Mouse (Mus musculus) midbrain, embryonic 13.5 days (tissue): ENCODE data around the gene Kars. TPM values are rescaled to one million over a fixed set of nuclear protein-coding genes. Genes with fewer than 3 reads are reported as not detected.

Experiments used
- ATAC-seq: fragments of 200-750 bp; cut with Nextera tagmentation; 2 replicates; pipeline ENCODE4 v1.8.0; 2017; ENCODE audit warnings: mild to moderate bottlenecking, moderate TSS enrichment, moderate library complexity
- H3K27ac ChIP-seq: fragments of 300-500 bp; sonication (generic); 2 replicates; pipeline ENCODE4 v1.5.1; 2015; ENCODE audit warnings: inconsistent platforms, mild to moderate bottlenecking, moderate library complexity
- H3K27me3 ChIP-seq: fragments of 300-500 bp; sonication (generic); 2 replicates; pipeline ENCODE4 v1.6.1; 2015; ENCODE audit warnings: mild to moderate bottlenecking, inconsistent platforms
- H3K36me3 ChIP-seq: fragments of 300-500 bp; sonication (generic); 2 replicates; pipeline ENCODE4 v1.6.1; 2015; ENCODE audit warnings: mild to moderate bottlenecking, inconsistent platforms
- H3K4me1 ChIP-seq: fragments of 300-500 bp; sonication (generic); replicated peaks from 2 replicates; pipeline ENCODE4 v1.6.1; 2015; ENCODE audit warnings: inconsistent platforms
- H3K4me2 ChIP-seq: fragments of 300-500 bp; sonication (generic); replicated peaks from 2 replicates; pipeline ENCODE4 v1.6.1; 2015; ENCODE audit warnings: moderate library complexity, mild to moderate bottlenecking, inconsistent platforms
- H3K4me3 ChIP-seq: fragments of 300-500 bp; sonication (generic); replicated peaks from 2 replicates; pipeline ENCODE4 v1.5.1; 2015; ENCODE audit warnings: mild to moderate bottlenecking, inconsistent platforms
- H3K9ac ChIP-seq: fragments of 300-500 bp; sonication (generic); replicated peaks from 2 replicates; pipeline ENCODE4 v1.6.1; 2015; ENCODE audit warnings: mild to moderate bottlenecking, inconsistent platforms
- H3K9me3 ChIP-seq: fragments of 300-500 bp; sonication (generic); 2 replicates; pipeline ENCODE4 v1.6.1; 2016; ENCODE audit warnings: mild to moderate bottlenecking, inconsistent platforms
- WGBS: fragments of 180-500 bp; shearing (Covaris S2); methylation state at CpG from one replicate; pipeline ENCODE4 v1.1.7; 2015; 5-methylcytosine and 5-hydroxymethylcytosine counted together
- polyA plus RNA-seq: library from polyadenylated mRNA; unstranded; fragments of >200 nt; fragmentation: Nextera tagmentation; extraction: Ambion mirVana; gene quantifications from 2 replicates; pipeline ENCODE4 v1.2.1, GENCODE M21; 2015

Kars gene
- polyA plus RNA-seq, 1 experiment from 2014 or later = 171 TPM

- H3K27me3 ChIP-seq = no peaks in the 10 kb centered on the region
- 90% methylated on average over 2 of the region's 2 CpGs for WGBS
- H3K36me3 ChIP-seq = peaks cover 58% of the 10 kb centered on the region
- H3K4me3 ChIP-seq = no peak overlapping the region
- no peak overlapping the region for H3K27ac ChIP-seq
- no peak overlapping the region for H3K9ac ChIP-seq
- no peak overlapping the region for H3K4me2 ChIP-seq
- no peak for ATAC-seq
- no peaks in the 10 kb centered on the region for H3K4me1 ChIP-seq
- H3K9me3 ChIP-seq = no peaks in the 10 kb centered on the region
Measured at GRCm38 (mm10) chr8:111957231-111957630, 53.9 kb downstream of the Kars start.

DNA sequence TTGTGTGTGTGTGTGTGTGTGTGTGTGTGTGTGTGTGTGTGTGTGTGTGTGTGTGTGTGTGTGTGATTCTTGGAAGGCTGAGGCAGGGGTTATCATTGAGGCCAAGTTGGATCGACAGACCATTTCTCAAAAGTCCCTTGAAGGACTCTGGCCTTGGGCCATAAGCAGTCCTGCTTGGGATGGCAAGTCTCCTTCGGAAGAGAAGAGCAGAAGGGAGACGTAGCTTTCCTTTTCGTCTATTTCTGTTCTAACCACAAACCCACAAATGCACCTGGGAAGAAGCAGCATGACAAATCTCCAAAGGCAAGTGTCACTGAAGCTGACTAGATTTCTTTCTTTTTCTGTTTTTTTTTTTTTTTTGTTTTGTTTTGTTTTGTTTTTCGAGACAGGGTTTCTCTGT lies 55.2 kb downstream of the Kars start:
- Histone ChIP-seq H3K9ac (no peak overlapping the region), H3K27ac (no peak overlapping the region), H3K9me3 (no peaks in the 10 kb centered on the region), H3K4me1 (no peaks in the 10 kb centered on the region), H3K36me3 (peaks cover 70% of the 10 kb centered on the region), H3K4me3 (no peak overlapping the region), H3K4me2 (no peak overlapping the region), H3K27me3 (no peaks in the 10 kb centered on the region)
- 93% methylated on average over 5 of the region's 5 CpGs for WGBS
- ATAC-seq = no peak

DNA sequence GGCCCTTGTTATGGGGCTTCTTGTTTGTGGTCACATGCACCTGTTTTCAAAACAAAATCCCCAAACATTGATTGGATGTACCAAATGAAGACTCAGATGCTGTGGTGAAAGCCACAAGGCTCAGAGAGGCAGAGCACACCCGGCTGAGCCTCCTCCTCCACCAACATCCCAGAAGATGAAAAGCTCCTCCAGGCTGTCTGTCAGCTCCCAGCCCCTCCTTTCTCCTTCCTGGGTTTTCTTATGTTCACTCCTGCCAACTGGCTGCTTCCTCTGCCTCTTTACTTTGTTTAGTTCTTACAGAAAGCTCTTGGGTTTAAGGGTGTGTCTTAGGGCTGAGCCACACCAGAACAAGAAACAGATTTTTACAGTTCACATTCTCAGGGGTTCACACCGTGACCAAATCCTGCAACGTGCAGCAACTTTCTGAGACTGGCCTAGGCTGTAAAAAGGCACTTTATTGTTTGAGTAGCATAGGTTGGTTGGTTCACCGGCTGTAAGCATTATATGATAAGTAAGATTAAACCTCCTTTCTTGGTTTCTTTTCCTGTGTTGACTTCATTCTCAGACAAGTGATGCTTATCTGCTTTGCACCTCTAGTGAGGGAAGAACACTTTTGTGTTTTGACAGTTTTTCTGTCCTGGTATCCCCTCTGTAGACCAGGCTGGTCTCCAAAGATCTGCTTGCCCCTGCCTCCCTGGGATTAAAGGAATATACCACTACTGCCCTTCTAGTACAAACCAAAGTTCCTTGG lies 56.1 kb downstream of the Kars start:
- no peaks in the 10 kb centered on the region for H3K4me1 ChIP-seq
- H3K36me3 ChIP-seq = peaks cover 66% of the 10 kb centered on the region
- 91% methylated on average over 4 of the region's 4 CpGs for WGBS
- H3K4me3 ChIP-seq = no peak overlapping the region
- H3K9me3 ChIP-seq = no peaks in the 10 kb centered on the region
- H3K9ac ChIP-seq = no peak overlapping the region
- H3K4me2 ChIP-seq = no peak overlapping the region
- H3K27ac ChIP-seq = no peak overlapping the region
- no peak for ATAC-seq
- no peaks in the 10 kb centered on the region for H3K27me3 ChIP-seq

GRCm38 (mm10) chr8:111951936-111952335 lies 59.2 kb downstream of the Kars start:
- no peak overlapping the region for H3K27ac ChIP-seq
- no peaks in the 10 kb centered on the region for H3K4me1 ChIP-seq
- H3K4me3 ChIP-seq = no peak overlapping the region
- peaks cover 81% of the 10 kb centered on the region for H3K36me3 ChIP-seq
- no peak overlapping the region for H3K9ac ChIP-seq
- no peak overlapping the region for H3K4me2 ChIP-seq
- ATAC-seq = no peak
- no peaks in the 10 kb centered on the region for H3K27me3 ChIP-seq
- H3K9me3 ChIP-seq = no peaks in the 10 kb centered on the region
- 96% methylated on average over 5 of the region's 5 CpGs for WGBS

DNA sequence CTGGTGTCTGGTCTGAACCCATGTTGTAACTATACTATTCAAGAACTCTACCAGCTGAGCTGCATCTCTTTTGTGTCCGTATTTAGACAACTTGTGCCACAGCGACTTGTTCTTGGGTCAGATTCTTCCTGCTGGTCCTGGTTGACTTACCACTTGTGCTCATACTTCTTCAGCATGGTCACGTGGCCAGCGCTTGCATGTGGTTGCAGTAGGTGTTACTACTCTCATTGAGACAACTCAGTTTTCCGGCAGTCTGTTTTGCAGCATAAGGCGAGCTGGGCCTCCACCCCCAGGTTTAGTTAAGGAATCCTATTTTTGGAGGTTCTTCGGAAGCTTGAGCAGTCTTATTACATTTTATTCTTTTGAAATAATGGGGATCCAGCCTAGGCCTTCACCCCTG lies 59.8 kb downstream of the Kars start:
- WGBS = 97% methylated on average over 7 of the region's 7 CpGs
- H3K9me3 ChIP-seq = no peaks in the 10 kb centered on the region
- H3K9ac ChIP-seq = no peak overlapping the region
- no peak overlapping the region for H3K4me2 ChIP-seq
- no peak overlapping the region for H3K27ac ChIP-seq
- peaks cover 81% of the 10 kb centered on the region for H3K36me3 ChIP-seq
- no peak overlapping the region for H3K4me3 ChIP-seq
- H3K27me3 ChIP-seq = no peaks in the 10 kb centered on the region
- ATAC-seq = no peak
- H3K4me1 ChIP-seq = no peaks in the 10 kb centered on the region

- Histone ChIP-seq H3K36me3 (peaks cover 82% of the 10 kb centered on the region), H3K9ac (no peak overlapping the region), H3K27me3 (no peaks in the 10 kb centered on the region), H3K9me3 (no peaks in the 10 kb centered on the region), H3K4me3 (no peak overlapping the region), H3K4me2 (no peak overlapping the region), H3K4me1 (no peaks in the 10 kb centered on the region), H3K27ac (no peak overlapping the region)
- 95% methylated on average over 3 of the region's 3 CpGs for whole genome bisulfite sequencing
- no peak for ATAC-seq
Measured at GRCm38 (mm10) chr8:111950846-111951245, 60.3 kb downstream of the Kars start.

GRCm38 (mm10) chr8:111947954-111948353 lies 63.2 kb downstream of the Kars start:
- H3K27ac ChIP-seq = no peak overlapping the region
- H3K4me2 ChIP-seq = no peak overlapping the region
- no peak for ATAC-seq
- H3K4me1 ChIP-seq = no peaks in the 10 kb centered on the region
- no peak overlapping the region for H3K4me3 ChIP-seq
- 95% methylated on average over 8 of the region's 8 CpGs for WGBS
- no peaks in the 10 kb centered on the region for H3K27me3 ChIP-seq
- no peaks in the 10 kb centered on the region for H3K9me3 ChIP-seq
- H3K9ac ChIP-seq = no peak overlapping the region
- H3K36me3 ChIP-seq = peaks cover 82% of the 10 kb centered on the region

DNA sequence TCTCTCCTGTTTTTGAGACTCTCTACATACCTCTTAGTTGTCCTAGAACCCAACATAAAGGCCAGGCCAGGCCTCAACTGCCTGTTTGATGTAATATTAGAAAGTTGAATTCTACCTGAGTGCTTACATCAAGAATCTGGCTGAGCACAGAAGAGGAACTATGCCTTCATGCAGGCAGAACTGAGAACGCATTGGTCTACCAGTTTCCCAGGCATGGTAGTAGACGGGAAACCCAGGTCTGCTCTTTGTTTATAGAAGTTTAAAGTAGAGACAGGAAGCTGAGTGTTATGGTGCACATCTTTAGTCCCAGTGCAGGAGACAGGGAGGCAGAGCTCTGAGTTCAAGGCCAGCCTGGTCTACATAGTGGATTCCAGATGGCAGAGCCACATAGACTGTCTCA lies 64.0 kb downstream of the Kars start:
- H3K4me3 ChIP-seq = no peak overlapping the region
- 95% methylated on average over 2 of the region's 2 CpGs for WGBS
- peaks cover 2% of the 10 kb centered on the region for H3K4me1 ChIP-seq
- no peak for ATAC-seq
- no peak overlapping the region for H3K27ac ChIP-seq
- H3K9me3 ChIP-seq = no peaks in the 10 kb centered on the region
- no peaks in the 10 kb centered on the region for H3K27me3 ChIP-seq
- peaks cover 80% of the 10 kb centered on the region for H3K36me3 ChIP-seq
- H3K4me2 ChIP-seq = no peak overlapping the region
- H3K9ac ChIP-seq = no peak overlapping the region

DNA sequence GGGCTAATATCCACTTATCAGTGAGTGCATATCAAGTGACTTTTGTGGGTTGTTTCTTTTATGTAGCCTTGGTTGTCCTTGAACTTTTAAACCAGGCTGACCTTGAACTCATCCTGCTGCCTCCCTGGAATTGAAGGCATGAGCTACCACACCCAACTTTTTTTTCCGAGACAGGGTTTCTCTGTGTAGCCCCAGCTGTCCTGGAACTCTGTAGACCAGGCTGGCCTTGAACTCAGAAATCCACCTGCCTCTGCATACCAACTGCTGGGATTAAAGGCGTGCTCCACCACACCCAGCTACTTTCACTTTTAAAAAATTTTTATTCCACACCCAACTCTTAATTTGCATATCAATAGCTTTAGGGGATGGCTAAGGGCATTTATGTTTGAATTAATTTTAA lies 67.6 kb downstream of the Kars start:
- no peak overlapping the region for H3K4me3 ChIP-seq
- no peaks in the 10 kb centered on the region for H3K9me3 ChIP-seq
- 92% methylated on average over 2 of the region's 2 CpGs for WGBS
- H3K36me3 ChIP-seq = peaks cover 53% of the 10 kb centered on the region
- no peak overlapping the region for H3K27ac ChIP-seq
- no peak for ATAC-seq
- no peak overlapping the region for H3K4me2 ChIP-seq
- H3K27me3 ChIP-seq = no peaks in the 10 kb centered on the region
- H3K9ac ChIP-seq = no peak overlapping the region
- H3K4me1 ChIP-seq = peaks cover 19% of the 10 kb centered on the region

Other genes with a start within 250 kb of the Kars start
- 193 and 196 TPM in 2 replicates for gene Cfdp1, start 157.0 kb downstream of the Kars start, polyA plus RNA-seq
- 5.3 and 5.4 TPM in 2 replicates for gene Tmem170, start 134.6 kb downstream of the Kars start, polyA plus RNA-seq
- gene Chst5, start 100.9 kb downstream of the Kars start, polyA plus RNA-seq = 3.1 and 4.2 TPM in 2 replicates
- gene Tmem231, start 77.4 kb downstream of the Kars start, polyA plus RNA-seq = 15.9 and 16.8 TPM in 2 replicates
- 453 and 504 TPM in 2 replicates for gene Gabarapl2, start 70.6 kb downstream of the Kars start, polyA plus RNA-seq
- 8.6 and 9.5 TPM in 2 replicates for gene Adat1, start 19.0 kb downstream of the Kars start, polyA plus RNA-seq
- gene Terf2ip, start 75 bp upstream of the Kars start, polyA plus RNA-seq = 52.8 and 55.9 TPM in 2 replicates
- 0.45 and 1.2 TPM in 2 replicates for gene Gm6793, start 3.7 kb upstream of the Kars start, polyA plus RNA-seq